Mouse (Mus musculus) thymus, adult 2 months (tissue): ENCODE results near the gene Pld4. TPM values are rescaled to one million over a fixed set of nuclear protein-coding genes. Genes with fewer than 3 reads are reported as not detected.

Experiments
- DNase-seq: peaks from one replicate; pipeline ENCODE4 v3.0.0; 2021
- H3K27ac ChIP-seq: fragments of 200-500 bp; 2 replicates; pipeline ENCODE4 v1.5.1; 2012; ENCODE audit warnings: low read length, control low read depth; ENCODE audit not compliant: control insufficient read depth, insufficient read depth
- H3K27me3 ChIP-seq: fragments of 200-500 bp; 2 replicates; pipeline ENCODE4 v1.6.1; 2012; ENCODE audit warnings: mild to moderate bottlenecking, low read length, moderate library complexity, mixed read lengths; ENCODE audit not compliant: control insufficient read depth, insufficient read depth
- H3K36me3 ChIP-seq: fragments of 200-500 bp; 2 replicates; pipeline ENCODE4 v1.6.1; 2012; ENCODE audit warnings: mild to moderate bottlenecking, low read length, moderate library complexity; ENCODE audit not compliant: control insufficient read depth, insufficient read depth
- H3K4me1 ChIP-seq: fragments of 200-500 bp; replicated peaks from 2 replicates; pipeline ENCODE4 v1.6.1; 2012; ENCODE audit warnings: low read length; ENCODE audit not compliant: control insufficient read depth, insufficient read depth
- H3K4me3 ChIP-seq: fragments of 200-500 bp; 2 replicates; pipeline ENCODE4 v1.5.1; 2012; ENCODE audit warnings: mild to moderate bottlenecking, low read length, control low read depth, moderate library complexity; ENCODE audit not compliant: control insufficient read depth, insufficient read depth
- CTCF ChIP-seq: fragments of 200-500 bp; IDR thresholded peaks from 2 replicates; pipeline ENCODE4 v1.5.1; 2012; ENCODE audit warnings: mild to moderate bottlenecking, control low read depth, low read length, moderate library complexity, borderline replicate concordance; ENCODE audit not compliant: control insufficient read depth, poor library complexity, insufficient read depth; ENCODE audit errors: extremely low read depth
- POLR2A ChIP-seq: fragments of 200-500 bp; IDR thresholded peaks from 2 replicates; pipeline ENCODE4 v1.6.1; 2012; ENCODE audit warnings: mild to moderate bottlenecking, low read length, control low read depth, moderate library complexity; ENCODE audit not compliant: control insufficient read depth, poor library complexity, insufficient read depth; ENCODE audit errors: extremely low read depth
- WGBS: fragments of 180-500 bp; shearing (Covaris S2); methylation state at CpG from one replicate; pipeline ENCODE4 v1.1.7; 2018; 5-methylcytosine and 5-hydroxymethylcytosine counted together
- polyA plus RNA-seq: library from polyadenylated mRNA; depleted of rRNA; stranded (reverse); fragments of >200 nt; gene quantifications from 2 replicates; pipeline ENCODE4 v1.2.3, GENCODE M21; 2012; rRNA removed

The Pld4 gene
- polyA plus RNA-seq = 82.3 and 99.8 TPM in 2 replicates

DNA sequence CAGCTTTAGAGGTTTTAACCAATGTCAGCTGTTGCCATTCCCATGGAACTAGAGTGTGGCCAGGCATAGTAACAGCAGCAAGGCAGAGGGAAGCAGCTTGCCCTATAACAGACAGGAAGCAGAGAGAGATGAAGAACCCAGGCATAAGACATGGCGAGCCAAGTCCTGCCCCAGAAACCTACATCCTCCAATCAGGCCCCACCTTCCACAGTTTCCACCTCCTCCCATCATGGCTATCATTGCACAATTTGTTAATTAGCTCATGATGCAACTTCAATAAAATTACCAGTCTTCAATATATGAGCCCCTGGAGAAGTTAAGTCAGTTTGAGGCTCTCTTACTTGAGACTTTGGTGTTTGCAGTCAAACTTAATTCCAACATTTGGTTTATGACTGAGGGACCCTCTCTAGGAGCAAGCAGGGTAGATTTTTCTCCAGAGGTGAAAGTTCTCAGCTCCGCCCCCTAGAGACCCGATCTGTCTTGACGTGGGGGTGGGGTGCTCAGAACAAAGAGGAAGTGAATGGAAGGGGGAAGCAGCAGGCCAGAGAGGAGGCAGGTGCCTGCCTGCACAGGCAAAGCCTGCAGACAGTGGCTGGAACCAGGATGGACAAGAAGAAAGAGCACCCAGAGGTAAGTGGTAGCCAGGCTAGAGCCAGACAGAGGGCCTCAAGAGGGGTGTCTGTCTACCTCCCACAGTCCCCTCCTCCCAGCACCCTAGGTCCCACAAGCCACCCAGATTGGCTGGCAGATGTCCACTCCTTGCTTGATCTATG is at the start of gene Pld4:
Pld4 (plus strand) TSS at position 502 of the 773 bp plus-strand sequence.
- WGBS = 31% methylated on average over 4 of the region's 4 CpGs
- H3K36me3 ChIP-seq = no peaks in the 10 kb centered on the region
- 0 out of 2 replicates have a peak within 1 kb of the TSS, but pooled peaks have one; percentile 10 for H3K4me3 ChIP-seq
- peak; percentile 38 for DNase-seq
- no peak within 1 kb of the TSS for H3K27ac ChIP-seq
- H3K27me3 ChIP-seq = no peaks in the 10 kb centered on the region
- TF ChIP-seq CTCF = no peak
- TF ChIP-seq POLR2A = no peak
- H3K4me1 ChIP-seq = peaks cover 18% of the 10 kb centered on the region

DNA sequence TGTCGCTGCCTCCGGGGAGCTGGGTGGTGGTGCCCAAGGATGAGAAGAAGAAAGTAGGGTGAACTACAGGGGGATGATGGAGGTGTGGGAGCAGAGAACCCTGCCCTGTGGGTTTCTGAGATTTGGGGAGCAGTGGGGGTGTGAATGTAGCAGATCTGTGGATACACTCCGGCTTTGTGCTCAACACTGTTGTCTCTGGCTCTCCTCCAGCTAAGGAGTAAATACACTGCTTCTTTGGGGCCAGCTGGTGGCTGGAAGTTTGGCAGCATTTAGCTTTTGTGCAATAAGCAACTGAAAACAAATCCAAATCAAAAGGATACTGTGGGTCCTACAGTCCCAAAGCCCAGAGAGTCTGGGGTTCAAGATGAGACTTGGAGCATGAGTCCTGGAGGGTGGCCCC is 46.5 kb upstream of the Pld4 start:
- WGBS = 78% methylated on average over 3 of the region's 3 CpGs
- Histone ChIP-seq H3K27ac (no peak overlapping the region), H3K27me3 (no peaks in the 10 kb centered on the region), H3K4me3 (no peak overlapping the region), H3K36me3 (no peaks in the 10 kb centered on the region), H3K4me1 (no peaks in the 10 kb centered on the region)
- TF ChIP-seq CTCF (no peak), POLR2A (no peak)
- DNase-seq = no peak

DNA sequence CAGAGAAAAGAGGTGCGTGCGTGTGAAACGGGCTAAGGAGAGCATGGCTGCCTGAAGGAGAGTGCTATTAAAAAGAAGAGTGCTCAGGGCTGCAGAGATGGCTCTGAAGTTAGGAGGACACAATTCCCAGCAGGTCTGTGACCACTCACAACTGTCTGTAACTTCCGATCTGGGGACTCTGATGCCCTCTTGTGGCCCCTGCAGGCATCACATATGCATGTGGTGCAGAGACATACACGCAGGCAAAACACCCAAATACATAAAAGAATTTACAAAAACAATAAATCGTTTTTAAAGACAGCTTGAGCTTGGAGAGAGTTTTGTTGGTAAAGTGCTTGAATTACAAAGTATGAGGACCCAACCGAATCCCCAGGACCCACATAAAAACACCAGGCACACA is 43.3 kb upstream of the Pld4 start:
- Histone ChIP-seq H3K36me3 (no peaks in the 10 kb centered on the region), H3K4me3 (no peak overlapping the region), H3K27me3 (no peaks in the 10 kb centered on the region), H3K27ac (no peak overlapping the region), H3K4me1 (peaks cover 6% of the 10 kb centered on the region; the same call in 1 of the 2 replicates)
- peak; percentile 52; the same call in 1 of the 2 replicates for TF ChIP-seq CTCF
- TF ChIP-seq POLR2A = no peak
- DNase-seq = peak; percentile 68
- WGBS = 32% methylated on average over 7 of the region's 7 CpGs

DNA sequence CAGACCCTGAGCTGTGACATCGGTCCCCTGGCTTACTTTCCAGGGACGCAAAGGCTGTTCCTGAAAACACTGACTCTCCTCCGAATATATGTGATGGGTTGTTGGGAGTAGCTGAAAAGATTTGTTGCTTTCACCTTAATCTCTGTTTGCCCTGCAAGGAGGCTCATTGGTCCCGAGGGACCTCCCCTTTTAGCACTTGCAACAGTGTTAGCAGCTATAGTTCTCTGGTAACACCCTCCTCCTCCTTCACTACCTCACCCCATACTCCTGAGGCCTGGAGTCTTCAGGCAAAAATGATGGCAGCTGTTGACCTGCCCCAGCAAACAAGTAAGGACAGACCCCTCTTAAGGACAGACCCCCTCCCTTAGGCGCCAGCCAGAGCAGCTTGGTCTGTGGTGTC is 41.5 kb upstream of the Pld4 start:
- no peaks in the 10 kb centered on the region; the same call in 1 of the 2 replicates for H3K27me3 ChIP-seq
- DNase-seq = no peak
- H3K4me3 ChIP-seq = no peak overlapping the region
- H3K36me3 ChIP-seq = no peaks in the 10 kb centered on the region
- peaks cover 14% of the 10 kb centered on the region for H3K4me1 ChIP-seq
- TF ChIP-seq CTCF = no peak
- 94% methylated on average over 5 of the region's 5 CpGs for WGBS
- H3K27ac ChIP-seq = no peak overlapping the region

DNA sequence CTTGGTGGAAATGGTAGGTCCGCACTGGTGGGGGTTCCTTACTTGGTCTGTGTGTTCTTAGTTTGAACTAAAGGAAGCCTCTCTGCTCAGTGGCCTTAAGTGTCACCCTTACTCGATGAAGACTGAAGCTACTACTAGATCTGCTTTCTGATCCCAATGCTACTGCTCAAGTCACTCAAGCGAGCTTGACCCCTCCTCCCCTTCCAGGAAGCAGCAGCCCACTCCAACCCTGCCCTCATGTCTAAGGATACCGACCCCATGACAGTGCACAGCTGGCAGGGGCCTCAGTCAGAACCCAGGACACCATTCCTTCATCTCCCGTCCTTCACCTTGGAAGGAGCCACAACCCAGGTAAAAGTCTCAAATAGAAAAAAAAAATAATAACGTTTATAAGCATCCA is 40.2 kb upstream of the Pld4 start, which contains the start of gene Cep170b:
Cep170b (plus strand) TSS at position 240 of the 400 bp plus-strand sequence.
- no peak within 1 kb of the TSS; the same call in 1 of the 2 replicates for H3K27ac ChIP-seq
- H3K4me3 ChIP-seq = no peak within 1 kb of the TSS
- DNase-seq = no peak
- H3K36me3 ChIP-seq = no peaks in the 10 kb centered on the region
- peaks cover 14% of the 10 kb centered on the region for H3K4me1 ChIP-seq
- WGBS = 62% methylated on average over 6 of the region's 6 CpGs
- H3K27me3 ChIP-seq = no peaks in the 10 kb centered on the region; the same call in 1 of the 2 replicates
- TF ChIP-seq CTCF (no peak), POLR2A (no peak)

DNA sequence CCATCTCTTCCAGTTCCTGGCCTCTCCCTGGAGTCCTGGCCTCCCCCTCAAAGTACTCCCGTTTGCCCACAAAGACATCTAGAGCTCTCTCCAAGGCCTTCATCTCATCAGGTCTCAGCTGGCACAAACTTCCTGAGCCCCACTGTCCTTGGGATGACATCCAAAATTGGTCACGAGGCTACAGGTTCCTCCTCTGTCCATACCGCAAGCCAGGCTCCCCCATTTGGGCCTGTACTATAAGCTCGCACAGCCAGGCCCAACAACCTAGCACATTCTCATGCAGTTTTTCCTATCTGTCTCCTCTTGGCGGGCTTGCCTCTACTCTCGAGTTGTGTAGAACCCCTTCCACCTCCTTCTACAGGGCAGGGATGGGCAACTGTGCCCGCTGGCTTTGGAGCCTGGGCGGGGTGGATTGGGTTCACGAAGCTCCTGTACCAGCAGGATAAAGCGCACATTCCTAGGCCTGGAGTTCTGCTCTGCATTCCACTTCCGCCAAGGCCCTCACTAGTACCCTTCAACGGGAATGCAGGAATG is 39.5 kb upstream of the Pld4 start:
- H3K27ac ChIP-seq = no peak overlapping the region; the same call in 1 of the 2 replicates
- peaks cover 14% of the 10 kb centered on the region for H3K4me1 ChIP-seq
- H3K27me3 ChIP-seq = no peaks in the 10 kb centered on the region; the same call in 1 of the 2 replicates
- H3K4me3 ChIP-seq = no peak overlapping the region
- 94% methylated on average over 12 of the region's 12 CpGs for WGBS
- no peak for DNase-seq
- no peak for TF ChIP-seq CTCF
- TF ChIP-seq POLR2A = no peak
- no peaks in the 10 kb centered on the region for H3K36me3 ChIP-seq
